Mouse (Mus musculus) limb, embryonic 11.5 days (tissue): ENCODE data around the gene Ablim1. TPM values are rescaled to one million over a fixed set of nuclear protein-coding genes. Genes with fewer than 3 reads are reported as not detected.

Experiments used
- ATAC-seq: fragments of 200-750 bp; cut with Nextera tagmentation; 2 replicates; pipeline ENCODE4 v1.8.0; 2017; ENCODE audit warnings: low read depth; ENCODE audit not compliant: insufficient number of reproducible peaks, low FRiP score, low TSS enrichment
- DNase-seq: peaks from one replicate; pipeline ENCODE4 v3.0.0-alpha.2; 2015; ENCODE audit warnings: low spot score
- H3K27ac ChIP-seq: fragments of 300-500 bp; sonication (generic); replicated peaks from 2 replicates; pipeline ENCODE4 v1.5.1; 2014; ENCODE audit warnings: low read depth, mild to moderate bottlenecking, low read length
- H3K27me3 ChIP-seq: fragments of 300-500 bp; sonication (generic); 2 replicates; pipeline ENCODE4 v1.6.1; 2014; ENCODE audit warnings: mild to moderate bottlenecking, low read length, mixed read lengths; ENCODE audit not compliant: control insufficient read depth, insufficient read depth
- H3K36me3 ChIP-seq: fragments of 300-500 bp; sonication (generic); 2 replicates; pipeline ENCODE4 v1.6.1; 2014; ENCODE audit warnings: mild to moderate bottlenecking, low read length, moderate library complexity, mixed read lengths; ENCODE audit not compliant: control insufficient read depth, insufficient read depth
- H3K4me1 ChIP-seq: fragments of 300-500 bp; sonication (generic); 2 replicates; pipeline ENCODE4 v1.6.1; 2014; ENCODE audit warnings: low read length, mixed read lengths; ENCODE audit not compliant: control insufficient read depth, insufficient read depth
- H3K4me2 ChIP-seq: fragments of 300-500 bp; sonication (generic); 2 replicates; pipeline ENCODE4 v1.6.1; 2014; ENCODE audit warnings: low read depth, mild to moderate bottlenecking, moderate library complexity; ENCODE audit not compliant: severe bottlenecking
- H3K4me3 ChIP-seq: fragments of 300-500 bp; sonication (generic); 2 replicates; pipeline ENCODE4 v1.5.1; 2014; ENCODE audit warnings: low read depth, low read length
- H3K9ac ChIP-seq: fragments of 300-500 bp; sonication (generic); 2 replicates; pipeline ENCODE4 v1.6.1; 2014; ENCODE audit warnings: mild to moderate bottlenecking, low read length
- H3K9me3 ChIP-seq: fragments of 300-500 bp; sonication (generic); 2 replicates; pipeline ENCODE4 v1.6.1; 2016; ENCODE audit warnings: low read length; ENCODE audit not compliant: control insufficient read depth
- WGBS: fragments of 180-500 bp; shearing (Covaris S2); extraction: QIAGEN DNeasy Blood & Tissue Kit; methylation state at CpG from one replicate; pipeline ENCODE4 v1.1.7; 2014; 5-methylcytosine and 5-hydroxymethylcytosine counted together
- polyA plus RNA-seq: library from polyadenylated mRNA; unstranded; fragments of >200 nt; fragmentation: Nextera tagmentation; extraction: Ambion mirVana; gene quantifications from 2 replicates; pipeline ENCODE4 v1.2.1, GENCODE M21; 2014

Gene Ablim1
- polyA plus RNA-seq, 1 experiment from 2014 or later: 16.8 TPM

- no peak overlapping the region for H3K4me3 ChIP-seq
- no peak overlapping the region for H3K9ac ChIP-seq
- H3K4me2 ChIP-seq: no peak overlapping the region
- H3K27me3 ChIP-seq: no peaks in the 10 kb centered on the region
- H3K9me3 ChIP-seq: no peaks in the 10 kb centered on the region
- ATAC-seq: no peak
- DNase-seq: no peak
- peaks cover 11% of the 10 kb centered on the region; the same call in 1 of the 2 replicates for H3K4me1 ChIP-seq
- no peaks in the 10 kb centered on the region for H3K36me3 ChIP-seq
- 97% methylated on average over 11 of the region's 11 CpGs for WGBS
- no peak overlapping the region for H3K27ac ChIP-seq
These were observed 39.3 kb upstream of the Ablim1 start for GRCm38 (mm10) chr19:57354050-57354449.

GRCm38 (mm10) chr19:57353228-57353627 lies 38.5 kb upstream of the Ablim1 start:
- Histone ChIP-seq H3K36me3 (no peaks in the 10 kb centered on the region), H3K27ac (no peak overlapping the region), H3K9me3 (no peaks in the 10 kb centered on the region), H3K4me3 (no peak overlapping the region), H3K4me2 (no peak overlapping the region), H3K4me1 (peaks cover 11% of the 10 kb centered on the region; the same call in 1 of the 2 replicates), H3K9ac (no peak overlapping the region), H3K27me3 (no peaks in the 10 kb centered on the region)
- no peak for DNase-seq
- no peak for ATAC-seq
- whole genome bisulfite sequencing: 89% methylated on average over 10 of the region's 10 CpGs

GRCm38 (mm10) chr19:57352337-57352935 lies 37.7 kb upstream of the Ablim1 start:
- Histone ChIP-seq H3K4me3 (no peak overlapping the region), H3K27me3 (no peaks in the 10 kb centered on the region), H3K27ac (no peak overlapping the region), H3K4me1 (peaks cover 11% of the 10 kb centered on the region; the same call in 1 of the 2 replicates), H3K9ac (no peak overlapping the region), H3K9me3 (no peaks in the 10 kb centered on the region), H3K4me2 (no peak overlapping the region), H3K36me3 (no peaks in the 10 kb centered on the region)
- 78% methylated on average over 12 of the region's 12 CpGs for WGBS
- ATAC-seq (no peak), DNase-seq (no peak)

GRCm38 (mm10) chr19:57349096-57349495 lies 34.4 kb upstream of the Ablim1 start:
- Histone ChIP-seq H3K27me3 (no peaks in the 10 kb centered on the region), H3K9me3 (no peaks in the 10 kb centered on the region), H3K36me3 (no peaks in the 10 kb centered on the region), H3K4me1 (no peaks in the 10 kb centered on the region), H3K9ac (no peak overlapping the region), H3K4me3 (no peak overlapping the region), H3K27ac (no peak overlapping the region), H3K4me2 (no peak overlapping the region)
- ATAC-seq (no peak), DNase-seq (no peak)

GRCm38 (mm10) chr19:57344678-57345077 lies 30.0 kb upstream of the Ablim1 start:
- Histone ChIP-seq H3K4me1 (no peaks in the 10 kb centered on the region), H3K4me3 (no peak overlapping the region), H3K27me3 (no peaks in the 10 kb centered on the region), H3K36me3 (no peaks in the 10 kb centered on the region), H3K4me2 (no peak overlapping the region), H3K9ac (no peak overlapping the region), H3K27ac (no peak overlapping the region), H3K9me3 (no peaks in the 10 kb centered on the region)
- WGBS: 84% methylated on average over 1 of the region's 1 CpGs
- ATAC-seq: no peak
- no peak for DNase-seq

- Histone ChIP-seq H3K36me3 (no peaks in the 10 kb centered on the region), H3K4me3 (no peak overlapping the region), H3K9ac (no peak overlapping the region), H3K4me1 (no peaks in the 10 kb centered on the region), H3K27ac (no peak overlapping the region), H3K27me3 (no peaks in the 10 kb centered on the region), H3K9me3 (no peaks in the 10 kb centered on the region), H3K4me2 (no peak overlapping the region)
- ATAC-seq (no peak), DNase-seq (no peak)
- WGBS: 84% methylated on average over 5 of the region's 5 CpGs
These were observed 29.1 kb upstream of the Ablim1 start for GRCm38 (mm10) chr19:57343860-57344259.

GRCm38 (mm10) chr19:57340900-57341742 lies 26.4 kb upstream of the Ablim1 start:
- H3K9ac ChIP-seq: no peak overlapping the region
- whole genome bisulfite sequencing: 89% methylated on average over 8 of the region's 8 CpGs
- H3K27ac ChIP-seq: no peak overlapping the region
- no peak for DNase-seq
- H3K4me2 ChIP-seq: no peak overlapping the region
- no peaks in the 10 kb centered on the region for H3K9me3 ChIP-seq
- no peak overlapping the region for H3K4me3 ChIP-seq
- ATAC-seq: no peak
- no peaks in the 10 kb centered on the region for H3K4me1 ChIP-seq
- H3K36me3 ChIP-seq: no peaks in the 10 kb centered on the region
- H3K27me3 ChIP-seq: no peaks in the 10 kb centered on the region

- Histone ChIP-seq H3K4me1 (no peaks in the 10 kb centered on the region), H3K27me3 (no peaks in the 10 kb centered on the region), H3K27ac (no peak overlapping the region), H3K9ac (no peak overlapping the region), H3K4me2 (no peak overlapping the region), H3K9me3 (no peaks in the 10 kb centered on the region), H3K36me3 (no peaks in the 10 kb centered on the region), H3K4me3 (no peak overlapping the region)
- 88% methylated on average over 13 of the region's 13 CpGs for WGBS
- ATAC-seq (no peak), DNase-seq (no peak)
These were observed 24.7 kb upstream of the Ablim1 start for GRCm38 (mm10) chr19:57339281-57339864.
